Mouse (Mus musculus) midbrain, postnatal 0 days (tissue): ENCODE measurements around the gene Crabp1. TPM values are rescaled to one million over a fixed set of nuclear protein-coding genes. Genes with fewer than 3 reads are reported as not detected.
A peak's percentile ranks its signal among the peaks of the same experiment; 100 is the strongest.

Source experiments
- ATAC-seq: fragments of 200-750 bp; cut with Nextera tagmentation; 2 replicates; pipeline ENCODE4 v1.8.0; 2017; ENCODE audit warnings: moderate number of reproducible peaks, mild to moderate bottlenecking, moderate TSS enrichment, moderate library complexity; ENCODE audit not compliant: low FRiP score
- DNase-seq: peaks from one replicate; pipeline ENCODE4 v3.0.0-alpha.2; 2015; ENCODE audit warnings: low spot score
- H3K27ac ChIP-seq: fragments of 300-500 bp; sonication (generic); 2 replicates; pipeline ENCODE4 v1.5.1; 2014; ENCODE audit warnings: low read depth, mild to moderate bottlenecking, low read length, mixed read lengths
- H3K27me3 ChIP-seq: fragments of 300-500 bp; sonication (generic); 2 replicates; pipeline ENCODE4 v1.6.1; 2014; ENCODE audit warnings: low read length, control low read depth, mixed read lengths; ENCODE audit not compliant: insufficient read depth
- H3K36me3 ChIP-seq: fragments of 300-500 bp; sonication (generic); 2 replicates; pipeline ENCODE4 v1.6.1; 2014; ENCODE audit warnings: low read length, control low read depth, mixed read lengths; ENCODE audit not compliant: insufficient read depth
- H3K4me1 ChIP-seq: fragments of 300-500 bp; sonication (generic); 2 replicates; pipeline ENCODE4 v1.6.1; 2014; ENCODE audit warnings: mild to moderate bottlenecking, control low read depth, antibody characterized with exemption, low read length, mixed read lengths; ENCODE audit not compliant: insufficient read depth
- H3K4me2 ChIP-seq: fragments of 300-500 bp; sonication (generic); 2 replicates; pipeline ENCODE4 v1.6.1; 2014; ENCODE audit warnings: low read depth, mild to moderate bottlenecking, low read length, mixed read lengths; ENCODE audit not compliant: poor library complexity, severe bottlenecking
- H3K4me3 ChIP-seq: fragments of 300-500 bp; sonication (generic); 2 replicates; pipeline ENCODE4 v1.5.1; 2014; ENCODE audit warnings: low read depth, mild to moderate bottlenecking, low read length, moderate library complexity
- H3K9ac ChIP-seq: fragments of 300-500 bp; sonication (generic); replicated peaks from 2 replicates; pipeline ENCODE4 v1.6.1; 2014; ENCODE audit warnings: mild to moderate bottlenecking, low read length, moderate library complexity, mixed read lengths; ENCODE audit not compliant: poor library complexity, severe bottlenecking
- H3K9me3 ChIP-seq: fragments of 300-500 bp; sonication (generic); 2 replicates; pipeline ENCODE4 v1.6.1; 2016; ENCODE audit warnings: low read length, control low read depth
- CTCF ChIP-seq: IDR thresholded peaks from 2 replicates; pipeline ENCODE4 v1.5.1; 2016; ENCODE audit warnings: antibody characterized with exemption, mild to moderate bottlenecking
- WGBS: fragments of 180-500 bp; shearing (Covaris S2); extraction: QIAGEN DNeasy Blood & Tissue Kit; methylation state at CpG from one replicate; pipeline ENCODE4 v1.1.7; 2014; 5-methylcytosine and 5-hydroxymethylcytosine counted together
- polyA plus RNA-seq: library from polyadenylated mRNA; unstranded; fragments of >200 nt; fragmentation: Nextera tagmentation; extraction: Ambion mirVana; gene quantifications from 2 replicates; pipeline ENCODE4 v1.2.1, GENCODE M21; 2015
- total RNA-seq: library from RNA; depleted of rRNA; stranded (reverse); fragments of >200 nt; gene quantifications from 2 replicates; pipeline ENCODE4 v1.2.3, GENCODE M21; 2014; rRNA removed

The Crabp1 gene
- total RNA-seq (18.4 and 20.4 TPM in 2 replicates), polyA plus RNA-seq (26.3 and 33.1 TPM in 2 replicates)

GRCm38 (mm10) chr9:54764561-54765217, at the start of gene Crabp1:
TSS of gene Crabp1 (plus strand) at chr9:54764748.
- TF ChIP-seq CTCF: no peak
- WGBS: 1% methylated on average over 44 of the region's 45 CpGs
- 0 out of 2 replicates have a peak, but pooled peaks have one; percentile 34 for ATAC-seq

GRCm38 (mm10) chr9:54715776-54716175, 48.8 kb upstream of the Crabp1 start:
- H3K27ac ChIP-seq: no peak overlapping the region
- ATAC-seq: no peak
- no peak overlapping the region for H3K4me2 ChIP-seq
- H3K36me3 ChIP-seq: peaks cover 65% of the 10 kb centered on the region
- no peak overlapping the region for H3K9ac ChIP-seq
- WGBS: 93% methylated on average over 3 of the region's 3 CpGs
- no peak for TF ChIP-seq CTCF
- H3K9me3 ChIP-seq: no peaks in the 10 kb centered on the region
- H3K4me1 ChIP-seq: no peaks in the 10 kb centered on the region
- no peaks in the 10 kb centered on the region for H3K27me3 ChIP-seq
- no peak for DNase-seq
- H3K4me3 ChIP-seq: no peak overlapping the region

More at GRCm38 (mm10) chr9:54764561-54765217, at the start of gene Crabp1:
- Histone ChIP-seq H3K4me3 (peak within 1 kb of the TSS; percentile 40), H3K27ac (no peak within 1 kb of the TSS), H3K27me3 (peaks cover 35% of the 10 kb centered on the region), H3K36me3 (no peaks in the 10 kb centered on the region), H3K4me2 (peak within 1 kb of the TSS; percentile 67), H3K9ac (peak within 1 kb of the TSS; percentile 29; the same call in 1 of the 2 replicates), H3K9me3 (no peaks in the 10 kb centered on the region), H3K4me1 (peaks cover 3% of the 10 kb centered on the region; the same call in 1 of the 2 replicates)
- no peak for DNase-seq

GRCm38 (mm10) chr9:54717527-54717926, 47.0 kb upstream of the Crabp1 start:
- Histone ChIP-seq H3K4me3 (no peak overlapping the region), H3K9ac (no peak overlapping the region), H3K27ac (no peak overlapping the region), H3K9me3 (no peaks in the 10 kb centered on the region), H3K27me3 (no peaks in the 10 kb centered on the region), H3K4me1 (no peaks in the 10 kb centered on the region), H3K36me3 (peaks cover 65% of the 10 kb centered on the region), H3K4me2 (no peak overlapping the region)
- WGBS: 94% methylated on average over 3 of the region's 3 CpGs
- no peak for ATAC-seq
- DNase-seq: no peak
- TF ChIP-seq CTCF: no peak

GRCm38 (mm10) chr9:54722156-54722555, 42.4 kb upstream of the Crabp1 start:
- Histone ChIP-seq H3K9me3 (no peaks in the 10 kb centered on the region), H3K27me3 (no peaks in the 10 kb centered on the region), H3K4me1 (no peaks in the 10 kb centered on the region), H3K4me2 (no peak overlapping the region), H3K36me3 (peaks cover 66% of the 10 kb centered on the region), H3K9ac (no peak overlapping the region), H3K4me3 (no peak overlapping the region), H3K27ac (no peak overlapping the region)
- no peak for DNase-seq
- no peak for ATAC-seq
- 86% methylated on average over 7 of the region's 7 CpGs for WGBS
- no peak for TF ChIP-seq CTCF

- H3K9me3 ChIP-seq: no peaks in the 10 kb centered on the region
- DNase-seq: no peak
- 98% methylated on average over 4 of the region's 4 CpGs for WGBS
- no peaks in the 10 kb centered on the region for H3K27me3 ChIP-seq
- ATAC-seq: no peak
- H3K4me2 ChIP-seq: no peak overlapping the region
- H3K27ac ChIP-seq: no peak overlapping the region
- no peak for TF ChIP-seq CTCF
- H3K36me3 ChIP-seq: peaks cover 67% of the 10 kb centered on the region
- H3K9ac ChIP-seq: no peak overlapping the region
- no peak overlapping the region for H3K4me3 ChIP-seq
- no peaks in the 10 kb centered on the region for H3K4me1 ChIP-seq
These were observed 42.0 kb upstream of the Crabp1 start for GRCm38 (mm10) chr9:54722596-54722995.

- H3K4me1 ChIP-seq: no peaks in the 10 kb centered on the region
- H3K9me3 ChIP-seq: no peaks in the 10 kb centered on the region
- H3K9ac ChIP-seq: no peak overlapping the region
- DNase-seq: no peak
- H3K4me3 ChIP-seq: no peak overlapping the region
- ATAC-seq: no peak
- WGBS: 86% methylated on average over 5 of the region's 5 CpGs
- no peak overlapping the region for H3K4me2 ChIP-seq
- TF ChIP-seq CTCF: no peak
- H3K27ac ChIP-seq: no peak overlapping the region
- no peaks in the 10 kb centered on the region for H3K27me3 ChIP-seq
- peaks cover 63% of the 10 kb centered on the region for H3K36me3 ChIP-seq
These were observed 38.2 kb upstream of the Crabp1 start for GRCm38 (mm10) chr9:54726315-54726714.
